Mouse (Mus musculus): ENCODE measurements around the gene Map4.
A peak's percentile ranks its signal among the peaks of the same experiment; 100 is the strongest.

Gene Map4

GRCm38 (mm10) chr9:110001946-110002345 is 70.7 kb downstream of the Map4 start:
- no peak for DNase-seq (ENCODE audit: low spot score)

- no peak for DNase-seq (ENCODE audit: low spot score)
Measured at GRCm38 (mm10) chr9:110002413-110002812, 71.2 kb downstream of the Map4 start.

GRCm38 (mm10) chr9:110019224-110019623 is 88.0 kb downstream of the Map4 start:
- no peak for DNase-seq (ENCODE audit: low spot score)

DNA sequence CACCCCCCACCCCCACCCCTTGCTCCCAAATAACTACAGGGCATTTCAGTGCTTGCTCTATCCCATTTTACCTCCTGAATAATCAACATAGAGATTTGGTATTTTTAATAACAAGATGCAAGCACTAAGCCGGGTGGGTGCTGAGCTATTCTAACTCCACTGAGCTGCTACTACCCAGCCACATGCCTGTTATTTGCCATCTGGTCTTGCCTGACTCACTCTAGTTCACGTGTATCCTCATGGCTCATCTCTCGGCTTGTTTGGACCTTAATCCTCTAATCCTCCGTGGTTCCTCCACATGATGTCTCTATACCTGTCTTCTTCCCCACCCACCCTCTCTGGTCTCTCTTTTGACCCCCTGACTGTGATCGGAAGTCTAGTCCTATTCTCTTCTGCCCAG is 89.1 kb downstream of the Map4 start:
- DNase-seq (ENCODE audit: low spot score): no peak

- no peak for DNase-seq (ENCODE audit: low spot score)
Measured at GRCm38 (mm10) chr9:110021463-110021862, 90.2 kb downstream of the Map4 start.

- DNase-seq (ENCODE audit: low spot score): no peak
Measured at GRCm38 (mm10) chr9:110022151-110022550, 90.9 kb downstream of the Map4 start.

- DNase-seq (ENCODE audit: low spot score): peak; percentile 61
Measured at GRCm38 (mm10) chr9:110035091-110035490, 103.8 kb downstream of the Map4 start.

DNA sequence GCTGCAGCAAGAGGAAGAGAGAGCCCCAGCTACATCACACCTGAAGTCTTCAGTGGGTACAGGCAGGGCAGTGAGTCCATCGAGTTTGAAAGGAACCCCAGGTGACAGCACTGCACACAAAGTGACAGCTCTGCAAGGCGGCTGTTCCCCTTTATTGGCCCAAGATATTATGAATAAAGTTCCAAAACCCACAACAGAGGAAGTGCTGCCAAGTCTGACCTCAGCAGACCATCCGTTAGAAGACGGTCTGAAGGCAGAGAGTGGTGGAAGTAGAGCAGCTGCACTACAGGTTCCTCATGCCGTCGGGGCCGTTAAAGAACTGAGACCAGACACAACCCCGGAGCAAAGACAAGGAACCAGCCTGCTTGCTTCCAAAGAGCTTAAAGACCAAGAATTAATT is 106.6 kb downstream of the Map4 start:
- DNase-seq (ENCODE audit: low spot score): no peak

DNA sequence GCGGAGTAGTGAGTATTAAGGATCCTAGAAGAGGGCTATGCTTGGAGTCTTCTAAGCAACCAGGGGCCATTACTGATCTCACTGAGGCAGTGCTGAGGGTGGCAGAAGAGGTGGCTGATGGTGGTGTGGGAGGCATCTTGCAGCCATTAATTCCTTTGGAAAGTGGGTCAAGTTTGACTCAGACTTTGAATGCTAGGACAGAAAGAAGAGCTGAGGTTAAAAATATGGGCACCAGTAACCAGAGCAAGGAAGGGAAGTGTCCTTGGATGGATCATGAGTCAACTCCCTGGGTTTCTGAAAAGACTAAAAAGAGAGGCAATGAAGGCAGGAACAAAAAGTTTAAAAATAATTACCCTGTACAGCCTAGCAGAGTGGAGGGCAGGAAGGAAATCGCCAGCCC is 107.2 kb downstream of the Map4 start:
- no peak for DNase-seq (ENCODE audit: low spot score)

GRCm38 (mm10) chr9:110044373-110044772 is 113.1 kb downstream of the Map4 start:
- DNase-seq (ENCODE audit: low spot score): no peak

DNA sequence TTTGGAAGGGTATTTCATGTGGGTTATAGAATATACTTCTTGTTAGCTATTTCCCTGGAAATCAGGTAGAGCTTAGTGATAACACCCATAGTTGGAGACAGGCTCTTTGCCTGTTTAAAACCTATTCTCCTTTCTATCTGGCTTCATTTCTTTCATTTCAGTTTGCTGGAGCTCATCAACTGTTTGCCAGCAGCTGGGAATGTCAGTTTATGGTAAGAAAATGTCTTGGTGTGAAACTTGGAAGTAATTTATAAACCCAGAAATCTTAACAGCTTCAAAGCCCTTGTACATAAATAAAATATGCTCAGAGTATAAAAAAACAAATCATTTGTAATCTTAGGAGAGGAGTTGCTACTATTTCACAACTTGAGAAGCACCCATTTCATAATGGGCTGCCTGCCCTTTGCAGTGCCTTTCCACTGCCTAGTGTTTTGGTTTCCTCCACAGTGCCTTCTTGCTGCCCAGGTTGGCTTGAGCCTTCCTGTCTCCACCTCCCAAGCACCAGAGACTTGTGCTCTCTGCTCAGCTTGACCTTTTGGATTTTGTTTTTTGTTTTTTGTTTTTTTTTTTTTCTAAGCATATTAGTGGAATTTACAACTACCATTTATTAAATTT is 114.6 kb downstream of the Map4 start:
- DNase-seq (ENCODE audit: low spot score): no peak

- DNase-seq (ENCODE audit: low spot score): no peak
Measured at GRCm38 (mm10) chr9:110047260-110047659, 116.0 kb downstream of the Map4 start.

GRCm38 (mm10) chr9:110047857-110048256 is 116.6 kb downstream of the Map4 start:
- DNase-seq (ENCODE audit: low spot score): no peak

DNA sequence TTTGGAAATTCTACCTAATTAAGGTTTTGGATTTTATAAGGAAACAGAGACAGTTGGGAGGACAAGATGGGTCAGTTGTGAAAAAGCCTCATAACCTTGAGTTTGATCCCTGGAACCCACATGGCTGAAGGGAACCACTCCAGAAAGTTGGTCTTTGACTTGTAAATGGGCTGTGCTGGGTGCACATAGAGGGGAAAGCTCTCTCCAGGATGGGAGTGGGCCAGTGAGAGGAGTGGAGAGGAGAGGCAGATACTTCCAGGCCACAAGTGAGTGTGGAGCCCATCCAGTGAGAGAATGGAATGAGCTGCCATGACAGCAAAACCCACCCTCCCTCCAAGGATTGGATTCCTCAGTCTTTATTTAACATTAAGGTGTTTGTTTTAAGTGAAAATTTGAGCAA is 119.9 kb downstream of the Map4 start:
- DNase-seq (ENCODE audit: low spot score): no peak

DNA sequence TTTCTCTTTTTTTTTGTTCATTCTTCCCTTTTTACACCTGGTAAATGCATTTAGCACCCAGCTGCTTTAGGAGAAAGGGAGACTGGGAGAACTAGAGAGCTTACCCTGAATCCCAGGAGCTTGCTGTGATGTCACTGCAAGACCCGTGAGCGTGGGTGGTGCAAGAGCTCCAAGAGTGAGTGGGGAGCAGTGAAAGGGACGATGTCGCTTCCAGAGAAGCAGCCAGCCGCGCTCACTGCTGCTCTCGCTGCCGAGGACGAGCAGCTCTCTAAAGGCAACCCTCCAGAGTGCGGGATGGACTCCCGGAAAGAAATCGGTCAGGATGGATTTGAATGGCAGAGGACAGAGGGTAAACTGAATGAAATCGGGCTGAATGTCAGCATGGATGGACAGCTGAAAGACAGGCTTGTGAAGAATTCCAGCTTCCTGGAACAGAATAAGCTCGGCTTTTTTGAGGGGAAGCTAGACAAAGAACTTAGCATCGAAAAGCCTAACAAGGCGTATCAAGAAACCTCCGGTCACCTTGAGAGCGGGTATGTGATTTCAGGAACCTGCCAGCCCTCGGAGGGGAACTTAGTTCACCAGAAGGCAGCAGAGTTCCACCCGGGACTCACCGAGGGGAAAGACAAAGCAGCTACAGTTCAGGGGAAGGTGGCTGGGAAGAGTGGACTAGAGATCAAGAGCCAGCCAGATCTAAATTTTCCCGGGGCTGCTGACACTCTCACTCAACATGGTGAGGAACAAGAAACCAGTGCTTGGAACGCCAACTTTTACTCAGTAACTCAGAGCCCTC is 120.8 kb downstream of the Map4 start:
- no peak for DNase-seq (ENCODE audit: low spot score)

DNA sequence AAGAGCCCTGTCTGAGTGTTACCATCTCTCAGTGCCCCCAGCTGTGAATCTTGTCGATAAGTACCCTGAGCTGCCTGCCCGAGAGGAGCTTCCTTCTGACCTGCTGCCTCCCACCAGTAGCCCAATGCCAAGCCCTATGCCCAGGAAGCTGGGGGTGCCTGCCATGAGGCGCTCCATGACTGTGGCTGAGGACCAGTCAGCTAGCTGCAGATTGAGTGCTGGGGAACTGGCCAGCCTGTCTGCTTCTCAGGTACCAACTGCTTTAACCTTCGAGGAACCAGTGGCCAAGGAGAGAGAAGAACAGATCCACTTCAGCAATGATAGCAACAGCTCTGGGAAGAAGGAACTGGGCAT is 121.7 kb downstream of the Map4 start:
- DNase-seq (ENCODE audit: low spot score): no peak

DNA sequence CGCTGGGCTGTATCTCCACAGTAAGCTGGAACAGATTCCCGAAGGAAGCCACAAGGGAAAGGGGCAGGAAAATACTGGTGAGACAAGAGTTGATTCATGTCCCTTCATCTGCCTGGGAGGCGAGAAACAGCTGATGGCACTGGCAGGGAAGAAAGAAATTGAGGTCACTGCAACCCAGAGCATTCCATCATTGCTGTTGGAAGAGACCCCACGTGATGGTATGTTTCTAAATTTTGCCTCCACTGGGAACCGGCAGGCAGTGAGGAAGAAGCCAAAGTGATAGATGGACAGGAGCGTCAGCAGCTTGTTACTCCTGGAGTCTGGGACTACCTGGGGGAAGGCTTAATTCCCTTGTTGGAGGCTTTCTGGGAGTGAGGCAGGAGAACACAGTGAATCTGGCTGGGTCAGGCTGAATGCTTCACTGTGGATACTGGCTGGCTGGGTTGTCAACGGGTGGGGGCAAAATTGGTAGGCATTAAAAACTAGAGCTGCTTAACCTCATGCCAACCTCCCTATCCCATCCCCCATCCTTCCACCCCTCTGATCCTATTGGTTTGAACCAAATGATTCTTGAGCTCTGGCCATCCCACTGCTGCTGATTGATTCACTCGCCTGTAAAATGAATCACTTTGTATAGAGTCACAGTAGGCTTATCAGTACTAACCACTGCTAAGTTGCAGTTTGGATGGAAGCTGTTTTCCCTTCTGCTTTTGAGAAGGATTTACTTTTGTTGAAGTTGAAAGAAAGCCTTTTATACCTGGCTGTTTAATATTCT is 122.2 kb downstream of the Map4 start:
- no peak for DNase-seq (ENCODE audit: low spot score)

GRCm38 (mm10) chr9:110054080-110054421 is 122.8 kb downstream of the Map4 start:
- DNase-seq (ENCODE audit: low spot score): no peak

GRCm38 (mm10) chr9:110054781-110055180 is 123.5 kb downstream of the Map4 start:
- no peak for DNase-seq (ENCODE audit: low spot score)

GRCm38 (mm10) chr9:110057200-110057599 is 125.9 kb downstream of the Map4 start:
- no peak for DNase-seq (ENCODE audit: low spot score)

DNA sequence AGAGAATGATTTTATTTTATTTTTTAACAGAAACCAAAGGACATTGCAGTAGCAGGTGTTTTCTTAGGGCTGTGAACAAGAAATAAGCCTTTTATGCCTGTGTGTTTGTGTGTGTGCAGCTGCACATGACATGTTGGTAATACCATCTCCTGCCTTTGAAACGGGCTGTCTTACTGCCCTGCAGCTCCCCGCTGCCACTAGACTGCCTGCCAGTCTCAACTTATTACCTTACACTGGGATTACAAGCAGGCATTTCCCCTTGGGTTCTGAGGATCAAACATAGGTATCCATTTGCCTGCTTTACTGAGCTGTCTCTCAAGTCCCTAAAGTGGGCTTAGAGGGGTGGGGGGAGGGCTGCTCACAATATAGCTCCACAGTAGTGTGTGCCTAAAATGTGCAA is 129.5 kb downstream of the Map4 start:
- DNase-seq (ENCODE audit: low spot score): no peak

DNA sequence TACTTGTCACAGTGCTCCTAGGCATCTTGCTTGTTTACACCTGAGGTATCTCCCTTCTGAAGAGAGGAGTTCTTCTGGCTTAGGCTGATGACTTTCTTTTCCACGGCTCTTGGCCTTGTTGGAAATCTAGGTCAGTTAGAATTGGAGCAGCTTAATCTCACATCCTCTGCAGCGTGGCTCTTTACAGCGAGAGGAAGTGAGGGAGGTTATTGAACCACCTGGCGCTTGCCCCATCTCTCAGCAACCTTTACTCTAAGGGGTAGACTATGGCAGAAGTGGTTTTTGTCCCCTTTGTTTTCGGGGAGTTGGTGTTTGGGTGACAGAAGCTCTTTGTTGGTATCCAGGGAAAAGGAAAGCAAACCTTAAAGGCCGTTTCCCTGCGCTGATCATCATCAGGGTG is 131.1 kb downstream of the Map4 start:
- no peak for DNase-seq (ENCODE audit: low spot score)

DNA sequence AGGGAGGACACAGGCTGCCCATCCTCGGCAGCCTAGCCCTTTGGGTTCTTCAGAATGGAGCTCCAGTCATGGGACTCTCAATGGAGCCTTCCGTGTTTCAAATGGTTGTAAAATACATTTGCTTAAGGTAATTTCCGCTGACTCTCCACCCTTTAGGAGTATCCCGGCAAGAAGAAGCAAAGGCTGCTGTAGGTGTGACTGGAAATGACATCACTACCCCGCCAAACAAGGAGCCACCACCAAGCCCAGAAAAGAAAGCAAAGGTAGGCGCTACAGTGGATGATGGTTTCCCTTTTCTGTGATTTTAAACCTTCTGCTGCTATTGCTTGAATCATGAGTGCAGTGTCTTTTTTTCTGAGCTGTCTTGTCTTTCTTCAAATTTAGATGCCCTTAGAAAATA is 131.6 kb downstream of the Map4 start:
- DNase-seq (ENCODE audit: low spot score): no peak
